In the genomic region with DNA sequence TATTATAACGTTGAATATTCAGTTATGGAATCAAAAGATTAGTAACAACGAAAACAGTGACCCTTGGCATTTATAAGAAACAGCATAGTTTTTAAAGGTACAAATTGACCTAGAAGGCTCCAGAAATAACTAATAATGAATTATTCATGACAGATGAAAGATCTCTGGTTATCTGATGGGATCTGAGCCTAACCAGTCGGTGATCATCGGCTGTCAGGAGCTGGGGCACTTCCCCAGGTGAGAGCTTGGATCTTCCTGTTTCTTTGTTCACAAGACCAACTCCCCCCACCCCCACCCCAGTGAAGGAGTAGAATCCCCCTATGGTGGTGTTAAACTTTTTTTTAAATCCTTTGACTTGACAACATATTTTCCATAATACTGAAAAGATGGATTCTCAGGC, we compare ENCODE assay signal across 25 mouse cellular contexts. TPM values are rescaled to one million over a fixed set of nuclear protein-coding genes. Genes with fewer than 3 reads are reported as not detected.
DNase-seq lines count a peak whose midpoint lies in the region; ATAC-seq lines count a peak whose summit lies in the region.
"Had no signal": no experiment of that assay in that cellular context is flagged by ENCODE, and none has a peak within 500 bp of the region (broad histone marks: within the 10 kb centered on the region; RNA-seq: fewer than 3 reads in every experiment).

No protein-coding gene starts in this region.

- no peaks in the 10 kb centered on the region for H3K9me3 ChIP-seq in embryonic facial prominence, embryonic 14.5 days (ENCODE audit: control insufficient read depth, low read length)
- H3K9me3 ChIP-seq in embryonic facial prominence, embryonic 10.5 days, result peaks cover 5% of the 10 kb centered on the region; the same call in 1 of the 2 replicates

- peak; percentile 47 to 80 for DNase-seq in adrenal gland, adult (ENCODE audit: inconsistent age in 2 of 2, low spot score in 1 of 2)
- DNase-seq in adrenal gland, postnatal 4 days (ENCODE audit: low spot score in 2 of 2), result no peak
- DNase-seq in adrenal gland, postnatal 36 days, result peak; percentile 48 to 59
- no peak for DNase-seq in adrenal gland, adult 18-20 months (ENCODE audit: low spot score in 2 of 2)
- DNase-seq in embryonic facial prominence, embryonic 14.5 days (ENCODE audit: low spot score), result no peak
- no peak for DNase-seq in embryonic facial prominence, embryonic 10.5 days (ENCODE audit: low spot score)
- DNase-seq: adrenal gland, adult 2 months; adrenal gland, adult 8-10 months; adrenal gland, postnatal 10 days; adrenal gland, postnatal 14 days; adrenal gland, postnatal 25 days; B cell, adult 2 months; cerebellum, adult 11 months; cerebellum, adult 11-12 months; cerebellum, adult 18-20 months; cerebellum, adult 2 months; cerebellum, adult 8-10 months; cerebellum, adult 9-10 months; cerebellum, adult 9-11 months had no signal

- 63% methylated on average over 4 of the region's 4 CpGs for WGBS in embryonic facial prominence, embryonic 14.5 days
- WGBS in embryonic facial prominence, embryonic 10.5 days, result 78% methylated on average over 4 of the region's 4 CpGs

- H3K27me3 ChIP-seq in embryonic facial prominence, embryonic 14.5 days (replicated peaks; ENCODE audit: control insufficient read depth, insufficient read depth, low read length), result no peaks in the 10 kb centered on the region
- no peaks in the 10 kb centered on the region; the same call in 1 of the 2 replicates for H3K27me3 ChIP-seq in embryonic facial prominence, embryonic 10.5 days (replicated peaks; ENCODE audit: low read depth, poor library complexity, severe bottlenecking)
- H3K27me3 ChIP-seq: CH12.LX, Patski had no signal

- ATAC-seq in embryonic facial prominence, embryonic 14.5 days (ENCODE audit: low read depth), result no peak
- ATAC-seq: activated CD4-positive, CD25-positive, alpha-beta regulatory T cell, adult 4 months; CD4-positive, CD25-positive, alpha-beta regulatory T cell, adult 4 months; Patski had no signal

- peaks cover 5% of the 10 kb centered on the region; the same call in 1 of the 2 replicates for H3K36me3 ChIP-seq in embryonic facial prominence, embryonic 14.5 days (ENCODE audit: control insufficient read depth, insufficient read depth, low read length)
- H3K36me3 ChIP-seq in embryonic facial prominence, embryonic 10.5 days (replicated peaks), result no peaks in the 10 kb centered on the region
- H3K36me3 ChIP-seq: G1E had no signal

- H3K4me3 ChIP-seq in embryonic facial prominence, embryonic 14.5 days (ENCODE audit: low read depth, low read length), result no peak overlapping the region
- no peak overlapping the region for H3K4me3 ChIP-seq in embryonic facial prominence, embryonic 10.5 days

- peak overlapping the region; percentile 23; the same call in 1 of the 2 replicates for H3K27ac ChIP-seq in embryonic facial prominence, embryonic 14.5 days (replicated peaks; ENCODE audit: low read depth, low read length)
- no peak overlapping the region for H3K27ac ChIP-seq in embryonic facial prominence, embryonic 10.5 days (replicated peaks)

- H3K4me2 ChIP-seq in embryonic facial prominence, embryonic 14.5 days (ENCODE audit: low read depth, low read length), result no peak overlapping the region

- no peaks in the 10 kb centered on the region for H3K4me1 ChIP-seq in embryonic facial prominence, embryonic 14.5 days (ENCODE audit: control insufficient read depth, insufficient read depth, low read length)
- peaks cover 10% of the 10 kb centered on the region for H3K4me1 ChIP-seq in embryonic facial prominence, embryonic 10.5 days

- no peak overlapping the region for H3K9ac ChIP-seq in embryonic facial prominence, embryonic 14.5 days (ENCODE audit: low read depth, low read length)

RNA-seq across cellular contexts. Expression of gene Rerg, which starts 20.5 kb away (rescaled TPM):
- total RNA-seq in adrenal gland, postnatal 4 days (2021), result 100 to 1,000 TPM; 110 to 116 TPM
- total RNA-seq in adrenal gland, postnatal 36 days (2021), result 100 to 1,000 TPM; 144 to 165 TPM
- 100 to 1,000 TPM in 1 of 2 experiments, 10 to 100 TPM in 1; 96.0 to 106 TPM for total RNA-seq in adrenal gland, adult 18-20 months (2021)
- 23.1 and 26.0 TPM in 2 replicates for polyA plus RNA-seq in embryonic facial prominence, embryonic 14.5 days (2014; fragmentation: Nextera tagmentation; extraction: Ambion mirVana)
- 3.3 and 3.6 TPM in 2 replicates for polyA plus RNA-seq in embryonic facial prominence, embryonic 10.5 days (2016; fragmentation: Nextera tagmentation; extraction: Ambion mirVana)
- total RNA-seq: CH12.LX, MEL had no signal
- polyA plus RNA-seq: activated CD4-positive, CD25-positive, alpha-beta regulatory T cell, adult 4 months; CD4-positive, CD25-positive, alpha-beta regulatory T cell, adult 4 months; G1E had no signal

Comparison
In these comparisons a context has a peak if more than half of its experiments do, and no peak if none do; other contexts are left out.
1. DNase-seq: peak in adrenal gland, adult (2 of 2) and adrenal gland, postnatal 36 days (2 of 2); none in adrenal gland, postnatal 4 days (0 of 2), adrenal gland, adult 18-20 months (0 of 2), embryonic facial prominence, embryonic 14.5 days (single experiment) and embryonic facial prominence, embryonic 10.5 days (single experiment).